Mouse (Mus musculus): ENCODE measurements around the gene Slc25a29.

DNA sequence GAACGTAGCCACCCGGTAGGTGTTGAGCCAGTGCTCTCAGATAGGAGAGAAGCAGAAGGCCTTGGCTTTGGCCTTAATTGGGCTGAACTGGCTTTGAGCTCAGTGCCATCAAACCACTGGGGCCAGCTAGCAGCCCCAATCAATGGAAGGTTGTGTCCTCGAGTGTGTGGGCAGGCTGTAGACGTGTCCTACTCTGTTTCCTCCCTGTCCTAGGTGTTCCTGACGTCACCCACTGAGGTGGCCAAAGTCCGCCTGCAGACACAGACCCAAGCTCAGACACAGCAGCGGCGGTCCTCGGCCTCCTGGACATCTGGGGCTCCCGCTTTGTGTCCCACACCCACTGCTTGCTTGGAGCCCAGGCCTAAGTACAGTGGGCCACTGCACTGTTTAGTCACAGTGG lies 19.4 kb upstream of the Slc25a29 start:
- TF ChIP-seq TAL1 (IDR thresholded peaks at IDR 0.05; ENCODE audit: low read length), result no peak
- TF ChIP-seq GATA1 (IDR thresholded peaks at IDR 0.05; ENCODE audit: low read length), result no peak
